Mouse (Mus musculus) bone marrow macrophage, adult 2 months (primary cell): ENCODE measurements around the gene Hmgb1.

Source experiments
- CTCF ChIP-seq: IDR thresholded peaks from 2 replicates; pipeline ENCODE4 v1.5.1; 2012; ENCODE audit warnings: low read depth, mild to moderate bottlenecking, low read length, moderate library complexity
- POLR2A ChIP-seq: IDR thresholded peaks from 2 replicates; pipeline ENCODE4 v1.6.1; 2012; ENCODE audit warnings: mild to moderate bottlenecking, low read depth, low read length, borderline replicate concordance

DNA sequence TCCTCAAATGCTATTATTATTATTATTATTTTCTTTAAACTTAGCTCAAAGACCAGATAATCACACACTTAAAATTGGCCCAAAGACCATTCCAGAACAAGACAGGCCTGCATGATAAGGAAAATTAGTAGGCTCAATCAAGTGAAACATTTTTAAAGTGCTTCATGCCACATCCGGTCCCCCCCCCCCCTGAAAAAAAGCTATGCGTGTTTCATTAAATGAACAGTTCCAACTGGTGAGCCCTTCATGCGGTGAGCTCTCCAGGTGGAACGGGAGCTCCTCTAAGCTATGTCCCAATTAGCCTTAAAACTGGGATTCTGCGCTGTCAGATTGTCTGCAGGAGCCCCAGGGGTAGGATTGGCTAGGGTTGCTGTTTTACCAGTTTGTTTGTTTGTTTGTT, 168.0 kb downstream of the Hmgb1 start:
- TF ChIP-seq POLR2A (no peak), CTCF (no peak)
